Mouse (Mus musculus) C2C12 (cell line): ENCODE results near the gene Dennd2a.

ENCODE experiments used
- CTCF ChIP-seq: IDR thresholded peaks from one replicate; pipeline ENCODE4 v1.5.1; 2011; ENCODE audit not compliant: control insufficient read depth, insufficient read depth, insufficient read length
- USF1 ChIP-seq: IDR thresholded peaks from one replicate; pipeline ENCODE4 v1.6.1; 2011; ENCODE audit warnings: low read depth, mild to moderate bottlenecking, control low read depth, moderate library complexity

DNA sequence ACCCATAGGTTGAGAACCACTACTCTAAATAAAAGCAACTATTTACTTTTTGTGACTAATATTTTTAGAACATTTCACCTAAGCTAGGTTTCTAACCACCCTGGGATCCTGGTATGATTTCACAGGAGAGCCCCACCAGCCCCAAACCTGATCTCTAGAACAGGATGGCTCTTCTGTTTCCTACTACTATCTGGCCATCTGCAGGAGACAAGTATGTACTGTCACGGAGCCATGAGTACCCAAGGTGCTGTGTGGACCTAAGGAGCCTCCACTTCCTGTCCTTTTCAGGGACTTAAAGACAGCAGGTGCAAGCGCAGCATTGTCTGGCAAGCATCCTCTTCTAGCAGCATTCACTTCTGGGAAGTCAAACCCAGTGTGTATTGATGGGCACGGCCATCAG is 44.2 kb upstream of the Dennd2a start:
- TF ChIP-seq CTCF (no peak), USF1 (no peak)
